Mouse (Mus musculus): Measurements from ENCODE around the gene Il18r1. TPM values are rescaled to one million over a fixed set of nuclear protein-coding genes. Genes with fewer than 3 reads are reported as not detected.

Il18r1 gene
- total RNA-seq, 2 experiments from 2014 or later, result 0.09 TPM; not detected in 1

Other genes with a start within 250 kb of the Il18r1 start
- gene Il1r1, start 240.5 kb upstream of the Il18r1 start, total RNA-seq (2021), result 1 to 10 TPM; 2.4 to 3.1 TPM
- gene Il1rl2, start 140.9 kb upstream of the Il18r1 start, total RNA-seq (2021), result 1 to 10 TPM in 1 of 2 experiments, under 1 TPM in 1; 0.91 to 1.8 TPM
- under 1 TPM; 0.21 to 0.53 TPM for gene Il1rl1, start 36.0 kb upstream of the Il18r1 start, total RNA-seq (2021)
- gene Il18rap, start 49.8 kb downstream of the Il18r1 start, total RNA-seq (2021), result under 1 TPM in 1 of 2 experiments, not detected in 1; 0.15 TPM
- under 1 TPM; 0.49 to 0.88 TPM for gene Slc9a4, start 114.5 kb downstream of the Il18r1 start, total RNA-seq (2021)
- gene Slc9a2, start 215.0 kb downstream of the Il18r1 start, total RNA-seq (2021), result 1 to 10 TPM; 2.8 to 3.6 TPM

Data from left cerebral cortex, postnatal 10 days (tissue).